Mouse (Mus musculus): ENCODE data around the gene Taf12. TPM values are rescaled to one million over a fixed set of nuclear protein-coding genes. Genes with fewer than 3 reads are reported as not detected.

Taf12 gene
- polyA plus RNA-seq, 1 experiment from 2014 or later = 65.0 TPM

GRCm38 (mm10) chr4:132253128-132253527, 21.0 kb upstream of the Taf12 start:
- no peak overlapping the region for H3K9ac ChIP-seq (ENCODE audit: low read depth, low read length)
- H3K4me1 ChIP-seq (replicated peaks; ENCODE audit: control insufficient read depth, insufficient read depth, low read length) = no peaks in the 10 kb centered on the region
- no peak overlapping the region for H3K27ac ChIP-seq (ENCODE audit: low read depth, low read length)
- ATAC-seq (ENCODE audit: low FRiP score) = no peak
- H3K4me3 ChIP-seq (ENCODE audit: low read depth, low read length) = no peak overlapping the region
- 0 out of 2 replicates have a peak, but pooled peaks cover 2% of the 10 kb centered on the region for H3K36me3 ChIP-seq (ENCODE audit: control insufficient read depth, insufficient read depth, low read length)
- 88% methylated on average over 8 of the region's 8 CpGs for WGBS
- H3K9me3 ChIP-seq (ENCODE audit: control insufficient read depth, low read length) = no peaks in the 10 kb centered on the region
- H3K4me2 ChIP-seq (replicated peaks; ENCODE audit: low read depth, low read length) = no peak overlapping the region
- no peak for DNase-seq (ENCODE audit: low spot score)
- no peaks in the 10 kb centered on the region for H3K27me3 ChIP-seq (ENCODE audit: control insufficient read depth, insufficient read depth, low read length)

DNA sequence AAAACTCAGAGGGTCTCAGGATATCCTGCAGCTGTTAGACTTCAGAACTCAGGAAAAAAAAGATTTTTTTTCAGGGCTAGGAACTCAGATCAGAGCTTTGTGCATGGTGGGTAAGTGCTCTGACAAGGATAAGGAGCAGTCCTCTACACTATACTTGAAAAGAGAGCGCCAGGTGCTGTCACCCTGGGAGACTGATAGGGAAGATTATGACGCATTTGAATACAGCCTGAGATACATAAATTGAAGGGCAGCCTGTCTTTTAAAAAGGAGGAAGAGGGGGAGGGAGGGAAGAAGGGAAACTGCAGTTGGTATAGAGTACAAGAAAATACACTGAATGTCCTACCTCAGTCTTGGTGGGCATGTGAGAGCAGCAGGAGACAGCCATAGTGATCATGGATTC, 20.6 kb upstream of the Taf12 start:
- DNase-seq (ENCODE audit: low spot score) (no peak), ATAC-seq (ENCODE audit: low FRiP score) (no peak)
- WGBS = 86% methylated on average over 2 of the region's 2 CpGs
- Histone ChIP-seq H3K4me2 (replicated peaks; ENCODE audit: low read depth, low read length) (no peak overlapping the region), H3K27ac (ENCODE audit: low read depth, low read length) (no peak overlapping the region), H3K4me3 (ENCODE audit: low read depth, low read length) (no peak overlapping the region), H3K36me3 (ENCODE audit: control insufficient read depth, insufficient read depth, low read length) (0 out of 2 replicates have a peak, but pooled peaks cover 1% of the 10 kb centered on the region), H3K4me1 (replicated peaks; ENCODE audit: control insufficient read depth, insufficient read depth, low read length) (no peaks in the 10 kb centered on the region), H3K9ac (ENCODE audit: low read depth, low read length) (no peak overlapping the region), H3K27me3 (ENCODE audit: control insufficient read depth, insufficient read depth, low read length) (no peaks in the 10 kb centered on the region), H3K9me3 (ENCODE audit: control insufficient read depth, low read length) (no peaks in the 10 kb centered on the region)

DNA sequence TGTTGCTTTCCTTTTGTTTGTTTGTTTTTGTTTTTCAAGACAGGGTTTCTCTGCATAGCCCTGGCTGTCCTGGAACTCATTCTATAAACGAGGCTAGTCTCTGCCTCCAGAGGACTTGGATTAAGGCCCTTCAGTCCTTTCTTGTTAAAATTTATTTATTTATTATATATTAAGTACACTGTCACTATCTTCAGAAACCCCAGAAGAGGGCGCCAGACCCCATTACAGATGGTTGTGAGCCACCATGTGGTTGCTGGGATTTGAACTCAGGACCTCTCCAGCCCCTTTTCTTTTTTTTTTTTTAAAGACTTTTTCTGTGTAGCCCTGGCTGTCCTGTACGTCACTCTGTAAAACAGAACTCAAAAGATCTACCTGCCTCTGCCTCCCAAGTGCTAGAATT, 19.2 kb upstream of the Taf12 start:
- ATAC-seq (ENCODE audit: low FRiP score) (no peak), DNase-seq (ENCODE audit: low spot score) (no peak)
- Histone ChIP-seq H3K27me3 (ENCODE audit: control insufficient read depth, insufficient read depth, low read length) (no peaks in the 10 kb centered on the region), H3K4me3 (ENCODE audit: low read depth, low read length) (no peak overlapping the region), H3K9ac (ENCODE audit: low read depth, low read length) (no peak overlapping the region), H3K9me3 (ENCODE audit: control insufficient read depth, low read length) (no peaks in the 10 kb centered on the region), H3K4me1 (replicated peaks; ENCODE audit: control insufficient read depth, insufficient read depth, low read length) (peaks cover 4% of the 10 kb centered on the region; the same call in 1 of the 2 replicates), H3K27ac (ENCODE audit: low read depth, low read length) (no peak overlapping the region), H3K36me3 (ENCODE audit: control insufficient read depth, insufficient read depth, low read length) (no peaks in the 10 kb centered on the region), H3K4me2 (replicated peaks; ENCODE audit: low read depth, low read length) (no peak overlapping the region)
- 80% methylated on average over 3 of the region's 3 CpGs for WGBS

DNA sequence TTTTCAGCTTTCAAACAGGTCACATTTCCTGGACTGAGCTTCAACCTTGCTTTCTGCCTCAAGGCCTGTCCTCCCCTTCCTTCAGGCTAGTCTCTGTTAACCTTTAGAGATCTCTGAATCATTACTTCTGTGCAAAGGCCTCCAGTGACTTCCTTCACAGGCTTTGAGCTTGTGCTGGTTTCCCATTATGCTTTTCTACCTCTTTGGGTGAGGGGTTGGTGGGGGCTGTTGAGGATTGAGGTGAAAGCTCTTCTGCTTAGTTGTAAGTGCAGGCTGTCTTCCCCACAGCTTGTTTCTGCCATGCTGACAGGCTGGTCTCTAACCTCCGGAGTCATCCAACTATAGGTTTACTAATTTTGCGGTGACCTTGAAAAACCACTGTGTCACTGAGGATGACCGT, 17.8 kb upstream of the Taf12 start:
- WGBS = 92% methylated on average over 3 of the region's 3 CpGs
- no peak overlapping the region for H3K9ac ChIP-seq (ENCODE audit: low read depth, low read length)
- H3K4me3 ChIP-seq (ENCODE audit: low read depth, low read length) = no peak overlapping the region
- H3K9me3 ChIP-seq (ENCODE audit: control insufficient read depth, low read length) = no peaks in the 10 kb centered on the region
- DNase-seq (ENCODE audit: low spot score) = no peak
- H3K36me3 ChIP-seq (ENCODE audit: control insufficient read depth, insufficient read depth, low read length) = no peaks in the 10 kb centered on the region
- no peak overlapping the region for H3K27ac ChIP-seq (ENCODE audit: low read depth, low read length)
- no peak for ATAC-seq (ENCODE audit: low FRiP score)
- peaks cover 4% of the 10 kb centered on the region; the same call in 1 of the 2 replicates for H3K4me1 ChIP-seq (replicated peaks; ENCODE audit: control insufficient read depth, insufficient read depth, low read length)
- H3K27me3 ChIP-seq (ENCODE audit: control insufficient read depth, insufficient read depth, low read length) = no peaks in the 10 kb centered on the region
- H3K4me2 ChIP-seq (replicated peaks; ENCODE audit: low read depth, low read length) = no peak overlapping the region

- Histone ChIP-seq H3K9ac (ENCODE audit: low read depth, low read length) (no peak overlapping the region), H3K4me3 (ENCODE audit: low read depth, low read length) (no peak overlapping the region), H3K27me3 (ENCODE audit: control insufficient read depth, insufficient read depth, low read length) (no peaks in the 10 kb centered on the region), H3K4me2 (replicated peaks; ENCODE audit: low read depth, low read length) (no peak overlapping the region), H3K9me3 (ENCODE audit: control insufficient read depth, low read length) (no peaks in the 10 kb centered on the region), H3K4me1 (replicated peaks; ENCODE audit: control insufficient read depth, insufficient read depth, low read length) (peaks cover 4% of the 10 kb centered on the region; the same call in 1 of the 2 replicates), H3K27ac (ENCODE audit: low read depth, low read length) (no peak overlapping the region), H3K36me3 (ENCODE audit: control insufficient read depth, insufficient read depth, low read length) (no peaks in the 10 kb centered on the region)
- WGBS = 90% methylated on average over 4 of the region's 4 CpGs
- DNase-seq (ENCODE audit: low spot score) (no peak), ATAC-seq (ENCODE audit: low FRiP score) (no peak)
These were observed 14.9 kb upstream of the Taf12 start for GRCm38 (mm10) chr4:132259248-132259647.

GRCm38 (mm10) chr4:132260404-132261379, 13.5 kb upstream of the Taf12 start:
- peak; percentile 63 for ATAC-seq (ENCODE audit: low FRiP score)
- Histone ChIP-seq H3K4me2 (replicated peaks; ENCODE audit: low read depth, low read length) (peak overlapping the region; percentile 75), H3K9ac (ENCODE audit: low read depth, low read length) (peak overlapping the region; percentile 97), H3K4me3 (ENCODE audit: low read depth, low read length) (peak overlapping the region; percentile 89), H3K27ac (ENCODE audit: low read depth, low read length) (peak overlapping the region; percentile 93), H3K4me1 (replicated peaks; ENCODE audit: control insufficient read depth, insufficient read depth, low read length) (peaks cover 4% of the 10 kb centered on the region; the same call in 1 of the 2 replicates), H3K36me3 (ENCODE audit: control insufficient read depth, insufficient read depth, low read length) (no peaks in the 10 kb centered on the region), H3K27me3 (ENCODE audit: control insufficient read depth, insufficient read depth, low read length) (no peaks in the 10 kb centered on the region), H3K9me3 (ENCODE audit: control insufficient read depth, low read length) (no peaks in the 10 kb centered on the region)
- 8% methylated on average over 13 of the region's 64 CpGs for WGBS
- DNase-seq (ENCODE audit: low spot score) = peak; percentile 79

DNA sequence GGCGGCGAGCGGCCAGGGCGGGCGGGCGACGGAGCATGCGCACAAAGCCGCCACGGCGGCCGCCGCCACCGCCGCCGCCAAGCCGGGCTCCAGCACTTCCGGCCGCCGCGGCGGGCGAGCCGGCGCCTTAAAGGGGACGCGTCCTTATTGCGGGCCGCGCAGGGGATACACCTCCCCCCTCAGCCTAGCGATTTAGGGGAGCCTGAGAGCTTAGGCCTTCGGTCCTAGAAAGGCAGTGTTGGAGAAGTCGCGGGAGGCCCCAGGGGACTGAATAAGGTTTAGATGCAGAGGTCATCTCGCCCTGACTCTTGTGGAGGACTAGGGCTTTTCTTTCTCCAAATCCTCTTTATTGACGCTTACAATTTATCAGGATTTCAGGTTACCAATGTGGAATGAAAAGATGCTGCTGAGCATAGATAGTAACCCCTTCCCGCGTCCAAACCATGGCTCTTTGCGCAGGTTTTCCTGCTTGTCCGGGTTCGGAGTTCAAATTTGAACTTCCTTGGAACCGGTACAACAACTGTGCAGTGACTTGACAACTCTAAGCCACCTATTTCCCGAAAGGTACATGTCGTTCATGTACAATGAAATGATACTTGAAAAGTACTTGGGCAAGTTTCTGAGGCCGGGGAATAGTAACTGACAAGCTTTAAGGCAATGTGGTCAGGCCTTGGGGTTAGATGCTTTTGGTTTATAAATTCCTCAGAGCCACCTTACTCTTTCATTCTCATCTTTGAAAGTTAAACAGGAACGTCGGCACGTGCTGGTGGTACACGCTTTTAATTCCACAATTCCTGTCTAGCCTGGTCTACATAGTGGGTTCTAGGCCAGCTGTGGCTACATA, 12.4 kb upstream of the Taf12 start, which contains the start of gene Gmeb1:
Gmeb1 (minus strand) TSS at position 89 of the 844 bp plus-strand sequence.
- Histone ChIP-seq H3K36me3 (ENCODE audit: control insufficient read depth, insufficient read depth, low read length) (no peaks in the 10 kb centered on the region), H3K27ac (ENCODE audit: low read depth, low read length) (peak within 1 kb of the TSS; percentile 93), H3K27me3 (ENCODE audit: control insufficient read depth, insufficient read depth, low read length) (no peaks in the 10 kb centered on the region), H3K4me3 (ENCODE audit: low read depth, low read length) (peak within 1 kb of the TSS; percentile 89), H3K4me1 (replicated peaks; ENCODE audit: control insufficient read depth, insufficient read depth, low read length) (peaks cover 4% of the 10 kb centered on the region; the same call in 1 of the 2 replicates), H3K9ac (ENCODE audit: low read depth, low read length) (peak within 1 kb of the TSS; percentile 97), H3K9me3 (ENCODE audit: control insufficient read depth, low read length) (no peaks in the 10 kb centered on the region), H3K4me2 (replicated peaks; ENCODE audit: low read depth, low read length) (peak within 1 kb of the TSS; percentile 75)
- peak; percentile 91 for DNase-seq (ENCODE audit: low spot score)
- ATAC-seq (ENCODE audit: low FRiP score) = peak; percentile 71; the same call in 1 of the 2 replicates
- 21% methylated on average over 33 of the region's 49 CpGs for WGBS

DNA sequence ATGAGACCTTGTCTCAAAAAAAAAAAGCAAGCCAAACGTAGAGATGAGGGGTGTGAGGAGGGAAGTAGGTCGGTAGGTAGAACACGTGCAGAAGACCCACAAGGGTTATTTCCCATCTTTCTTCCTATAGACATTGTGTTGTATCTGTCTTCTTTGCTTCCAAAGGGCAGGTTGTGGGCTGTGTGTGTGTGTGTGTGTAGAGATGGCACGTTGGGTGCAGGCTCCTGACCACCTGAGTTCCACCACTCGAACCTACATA, 11.9 kb upstream of the Taf12 start:
- no peaks in the 10 kb centered on the region for H3K27me3 ChIP-seq (ENCODE audit: control insufficient read depth, insufficient read depth, low read length)
- DNase-seq (ENCODE audit: low spot score) (no peak), ATAC-seq (ENCODE audit: low FRiP score) (no peak)
- peaks cover 4% of the 10 kb centered on the region; the same call in 1 of the 2 replicates for H3K4me1 ChIP-seq (replicated peaks; ENCODE audit: control insufficient read depth, insufficient read depth, low read length)
- H3K4me3 ChIP-seq (ENCODE audit: low read depth, low read length) = no peak overlapping the region
- H3K27ac ChIP-seq (ENCODE audit: low read depth, low read length) = no peak overlapping the region
- WGBS = 79% methylated on average over 5 of the region's 5 CpGs
- H3K4me2 ChIP-seq (replicated peaks; ENCODE audit: low read depth, low read length) = no peak overlapping the region
- no peaks in the 10 kb centered on the region for H3K9me3 ChIP-seq (ENCODE audit: control insufficient read depth, low read length)
- no peak overlapping the region; the same call in 1 of the 2 replicates for H3K9ac ChIP-seq (ENCODE audit: low read depth, low read length)
- H3K36me3 ChIP-seq (ENCODE audit: control insufficient read depth, insufficient read depth, low read length) = no peaks in the 10 kb centered on the region
